Mouse (Mus musculus): Measurements from ENCODE around the gene Prss12. TPM values are rescaled to one million over a fixed set of nuclear protein-coding genes. Genes with fewer than 3 reads are reported as not detected.

The Prss12 gene
- polyA plus RNA-seq (2016; fragmentation: Nextera tagmentation; extraction: Ambion mirVana), result 1.5 and 1.6 TPM in 2 replicates

DNA sequence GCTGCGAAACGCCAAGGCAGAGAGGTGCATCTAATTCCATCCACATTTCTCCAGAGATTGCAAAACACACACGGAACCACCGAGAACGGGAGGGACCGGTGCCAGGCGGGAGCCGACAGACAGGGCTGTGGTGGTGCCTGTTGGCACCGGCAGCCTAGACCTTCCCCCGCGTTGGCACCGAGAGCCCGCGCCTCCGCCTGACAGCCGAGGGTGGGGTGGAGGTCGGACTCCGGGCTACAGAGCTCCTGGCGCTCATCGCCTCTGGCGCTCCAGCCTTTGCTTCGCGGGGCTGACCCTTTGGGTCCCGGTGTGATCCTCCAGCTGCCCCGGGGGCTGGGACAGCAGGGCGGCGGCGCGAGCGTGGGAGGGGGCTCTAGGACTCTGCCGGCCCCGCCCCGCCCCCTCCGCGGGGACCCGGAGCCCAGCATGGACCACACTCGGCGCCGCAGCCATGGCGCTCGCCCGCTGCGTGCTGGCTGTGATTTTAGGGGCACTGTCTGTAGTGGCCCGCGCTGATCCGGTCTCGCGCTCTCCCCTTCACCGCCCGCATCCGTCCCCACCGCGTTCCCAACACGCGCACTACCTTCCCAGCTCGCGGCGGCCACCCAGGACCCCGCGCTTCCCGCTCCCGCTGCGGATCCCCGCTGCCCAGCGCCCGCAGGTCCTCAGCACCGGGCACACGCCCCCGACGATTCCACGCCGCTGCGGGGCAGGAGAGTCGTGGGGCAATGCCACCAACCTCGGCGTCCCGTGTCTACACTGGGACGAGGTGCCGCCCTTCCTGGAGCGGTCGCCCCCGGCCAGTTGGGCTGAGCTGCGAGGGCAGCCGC, at the start of gene Prss12:
Prss12 (plus strand) TSS at position 206 of the 830 bp plus-strand sequence.
- under 1% methylated on average over 69 of the region's 84 CpGs for WGBS
- H3K4me1 ChIP-seq (replicated peaks), result peaks cover 11% of the 10 kb centered on the region
- H3K9me3 ChIP-seq (replicated peaks), result no peaks in the 10 kb centered on the region
- peak within 1 kb of the TSS; percentile 75 for H3K9ac ChIP-seq
- H3K27me3 ChIP-seq (replicated peaks), result peaks cover 28% of the 10 kb centered on the region
- H3K36me3 ChIP-seq, result no peaks in the 10 kb centered on the region
- no peak within 1 kb of the TSS for H3K27ac ChIP-seq (ENCODE audit: poor library complexity, severe bottlenecking)
- ATAC-seq (ENCODE audit: insufficient number of reproducible peaks, low FRiP score), result peak; percentile 71
- H3K4me2 ChIP-seq, result peak within 1 kb of the TSS; percentile 99
- H3K4me3 ChIP-seq, result peak within 1 kb of the TSS; percentile 71

DNA sequence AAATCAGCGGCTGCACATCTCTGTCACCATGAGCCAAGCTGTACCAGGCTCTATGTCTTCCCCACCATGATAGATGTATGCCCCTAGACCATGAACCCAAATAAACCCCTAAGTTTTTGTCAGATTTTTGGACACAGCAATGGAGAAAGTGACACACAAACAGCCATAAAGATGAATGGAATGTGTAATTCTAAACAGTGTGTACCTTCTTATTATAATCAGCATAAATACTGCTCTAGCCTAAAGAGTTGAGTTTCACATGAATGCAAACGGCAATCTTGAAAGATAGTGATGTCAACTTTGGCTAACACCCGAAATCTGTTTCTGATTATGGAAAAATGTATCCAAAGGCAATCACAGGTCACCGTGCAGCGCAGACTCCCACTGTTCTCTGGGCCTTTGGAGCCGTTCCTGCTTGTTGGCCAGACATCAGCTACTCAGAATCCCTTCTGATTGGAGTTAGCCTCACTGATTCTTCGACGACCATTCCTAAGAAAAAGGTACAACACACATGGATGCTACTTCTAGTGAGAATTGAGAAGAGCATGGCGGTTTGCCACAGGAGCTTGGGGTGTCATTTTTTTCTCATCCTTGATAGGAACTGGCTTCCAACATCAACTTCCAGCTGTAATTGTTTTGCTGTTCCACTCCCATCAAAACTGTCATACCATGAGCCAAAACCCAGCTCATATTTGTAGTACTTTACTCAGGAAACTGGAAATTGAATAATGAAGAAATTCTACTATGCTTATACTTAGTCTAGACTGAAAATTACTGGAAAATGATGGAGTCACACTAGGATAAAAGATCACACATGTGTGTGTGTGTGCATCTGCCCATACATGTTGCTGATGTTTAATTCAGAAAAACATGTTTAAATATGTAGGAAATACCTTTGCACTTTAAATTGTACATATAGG, 48.9 kb upstream of the Prss12 start:
- 0 out of 2 replicates have a peak, but pooled peaks cover 4% of the 10 kb centered on the region for H3K27me3 ChIP-seq (replicated peaks)
- 67% methylated on average over 9 of the region's 9 CpGs for WGBS
- H3K9me3 ChIP-seq (replicated peaks), result no peaks in the 10 kb centered on the region
- H3K9ac ChIP-seq, result no peak overlapping the region
- no peak for ATAC-seq (ENCODE audit: insufficient number of reproducible peaks, low FRiP score)
- H3K4me1 ChIP-seq (replicated peaks), result no peaks in the 10 kb centered on the region
- no peak overlapping the region for H3K27ac ChIP-seq (ENCODE audit: poor library complexity, severe bottlenecking)
- no peaks in the 10 kb centered on the region for H3K36me3 ChIP-seq
- H3K4me3 ChIP-seq, result no peak overlapping the region
- no peak overlapping the region for H3K4me2 ChIP-seq

DNA sequence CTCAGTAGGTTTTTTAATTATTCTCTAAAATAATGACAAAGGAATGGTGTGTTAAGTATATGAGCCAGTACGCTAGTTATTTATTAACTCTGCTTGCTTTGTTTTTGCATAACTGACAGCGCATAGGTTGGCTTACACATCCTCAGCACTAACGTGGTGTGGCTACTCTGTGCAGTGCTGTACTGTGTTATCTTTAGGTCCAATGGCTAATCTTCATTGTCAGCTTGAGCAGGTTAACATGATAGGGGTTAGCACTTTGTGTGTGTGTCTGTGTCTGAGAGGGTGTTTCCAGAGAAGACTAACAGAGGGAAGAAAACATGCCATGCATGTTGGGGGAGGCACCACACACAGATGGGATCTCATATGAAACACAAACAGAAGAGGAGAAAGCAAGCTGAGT, 41.8 kb upstream of the Prss12 start:
- no peak overlapping the region for H3K27ac ChIP-seq (ENCODE audit: poor library complexity, severe bottlenecking)
- no peak overlapping the region for H3K4me2 ChIP-seq
- no peaks in the 10 kb centered on the region for H3K9me3 ChIP-seq (replicated peaks)
- no peak overlapping the region for H3K4me3 ChIP-seq
- no peaks in the 10 kb centered on the region for H3K4me1 ChIP-seq (replicated peaks)
- 0 out of 2 replicates have a peak, but pooled peaks cover 4% of the 10 kb centered on the region for H3K27me3 ChIP-seq (replicated peaks)
- 63% methylated on average over 3 of the region's 3 CpGs for WGBS
- H3K9ac ChIP-seq, result no peak overlapping the region
- no peak for ATAC-seq (ENCODE audit: insufficient number of reproducible peaks, low FRiP score)
- no peaks in the 10 kb centered on the region for H3K36me3 ChIP-seq

DNA sequence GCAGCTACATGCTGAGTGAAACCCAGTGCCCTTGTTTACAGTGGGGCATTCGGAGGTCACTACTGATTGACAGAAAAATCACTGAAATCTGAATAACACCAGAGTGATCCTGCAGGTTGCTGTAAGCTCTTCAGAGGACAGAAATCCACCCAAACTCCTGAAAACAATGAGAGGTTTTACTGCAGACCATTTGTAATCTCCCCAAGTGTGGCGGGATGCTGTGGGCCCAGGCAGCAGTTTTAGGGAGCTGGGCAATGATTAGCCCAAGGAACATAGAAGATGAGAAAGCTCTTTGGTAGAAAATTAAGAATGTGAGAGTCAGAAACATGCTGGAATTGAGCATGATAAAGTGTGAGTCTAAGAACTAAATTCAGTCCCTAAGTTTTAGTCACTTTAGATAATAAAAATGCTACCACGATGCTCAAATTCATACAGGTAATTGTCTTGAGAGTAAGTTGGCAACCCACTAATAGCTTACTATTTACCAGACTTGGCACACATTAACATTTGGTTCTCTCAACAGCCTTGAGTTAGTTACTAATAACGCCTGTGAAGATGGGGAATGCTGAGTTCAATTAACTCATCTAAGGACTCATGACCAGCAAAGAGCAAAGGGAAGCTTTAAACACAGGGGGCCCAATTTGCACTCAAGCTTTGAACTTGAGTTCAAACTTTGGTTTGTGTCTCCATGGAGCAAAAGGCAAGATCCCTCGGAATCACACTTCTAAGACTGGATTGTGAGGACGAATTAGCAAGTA, 34.7 kb upstream of the Prss12 start:
- Histone ChIP-seq H3K9ac (no peak overlapping the region), H3K4me1 (replicated peaks) (no peaks in the 10 kb centered on the region), H3K4me2 (no peak overlapping the region), H3K9me3 (replicated peaks) (no peaks in the 10 kb centered on the region), H3K36me3 (no peaks in the 10 kb centered on the region), H3K4me3 (no peak overlapping the region), H3K27ac (ENCODE audit: poor library complexity, severe bottlenecking) (no peak overlapping the region), H3K27me3 (replicated peaks) (no peaks in the 10 kb centered on the region)
- ATAC-seq (ENCODE audit: insufficient number of reproducible peaks, low FRiP score), result no peak
- WGBS, result 67% methylated on average over 6 of the region's 6 CpGs

DNA sequence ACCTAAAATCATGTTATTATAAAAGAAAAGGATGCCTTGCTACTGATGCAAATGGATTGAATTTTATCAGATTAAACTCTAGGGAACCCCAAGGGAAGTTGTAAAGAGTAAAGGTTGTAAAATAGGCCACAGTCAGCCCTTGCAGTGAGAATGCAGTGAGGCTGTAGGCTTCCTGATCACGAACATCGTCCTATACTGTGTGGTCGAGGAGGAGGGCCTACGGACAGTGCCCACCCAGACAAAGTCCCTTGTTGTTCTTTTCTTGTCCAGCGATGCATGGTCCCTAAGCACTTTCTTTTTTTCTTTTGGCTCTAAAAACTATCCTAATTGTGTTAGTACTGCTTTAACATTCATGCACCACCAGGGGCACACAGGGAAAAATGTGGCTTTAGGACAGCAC, 33.5 kb upstream of the Prss12 start:
- H3K4me2 ChIP-seq, result no peak overlapping the region
- no peak overlapping the region for H3K9ac ChIP-seq
- H3K36me3 ChIP-seq, result no peaks in the 10 kb centered on the region
- no peak overlapping the region for H3K27ac ChIP-seq (ENCODE audit: poor library complexity, severe bottlenecking)
- H3K9me3 ChIP-seq (replicated peaks), result no peaks in the 10 kb centered on the region
- no peak for ATAC-seq (ENCODE audit: insufficient number of reproducible peaks, low FRiP score)
- H3K4me3 ChIP-seq, result no peak overlapping the region
- H3K4me1 ChIP-seq (replicated peaks), result no peaks in the 10 kb centered on the region
- 80% methylated on average over 5 of the region's 5 CpGs for WGBS
- no peaks in the 10 kb centered on the region for H3K27me3 ChIP-seq (replicated peaks)

DNA sequence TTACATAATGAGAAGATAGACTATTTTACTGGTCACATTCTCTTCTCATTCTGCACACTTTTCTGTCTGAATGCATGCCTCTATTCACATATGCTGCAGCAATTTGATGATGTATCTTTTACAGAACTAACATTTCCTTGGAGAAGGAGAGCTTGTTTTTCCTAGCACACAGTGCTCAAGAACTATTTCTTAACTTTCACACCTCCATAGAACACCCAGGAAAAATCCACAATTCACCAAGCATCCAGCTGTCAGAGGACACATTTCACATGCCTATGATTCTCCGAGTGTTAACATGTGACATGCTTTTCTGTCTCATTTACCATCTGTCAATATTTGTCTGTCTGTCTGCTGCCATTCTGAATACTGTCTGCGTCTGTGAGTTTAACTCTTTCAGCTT, 21.1 kb upstream of the Prss12 start:
- 62% methylated on average over 2 of the region's 2 CpGs for WGBS
- no peaks in the 10 kb centered on the region for H3K4me1 ChIP-seq (replicated peaks)
- no peak overlapping the region for H3K9ac ChIP-seq
- H3K27ac ChIP-seq (ENCODE audit: poor library complexity, severe bottlenecking), result no peak overlapping the region
- peaks cover 4% of the 10 kb centered on the region for H3K9me3 ChIP-seq (replicated peaks)
- no peaks in the 10 kb centered on the region for H3K27me3 ChIP-seq (replicated peaks)
- no peak overlapping the region for H3K4me3 ChIP-seq
- no peaks in the 10 kb centered on the region for H3K36me3 ChIP-seq
- no peak overlapping the region for H3K4me2 ChIP-seq
- no peak for ATAC-seq (ENCODE audit: insufficient number of reproducible peaks, low FRiP score)

DNA sequence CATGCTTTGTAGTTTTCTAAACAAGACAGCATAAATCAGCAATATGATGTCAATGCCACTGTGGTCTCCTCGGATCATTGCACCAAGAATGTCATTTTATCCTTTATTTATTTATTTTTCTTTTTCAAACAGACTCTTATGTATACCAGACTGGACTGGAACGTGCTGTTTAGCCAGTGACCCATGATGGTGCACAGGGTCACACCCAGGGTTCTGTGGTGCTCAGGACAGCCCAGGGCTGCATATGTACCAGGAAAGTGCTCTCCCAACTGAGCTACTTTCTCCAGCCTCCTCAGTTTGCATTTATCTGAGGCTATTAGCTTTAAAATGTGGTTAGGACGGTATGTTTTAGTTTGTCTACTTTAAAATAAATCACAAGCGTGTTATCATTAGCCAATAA, 18.7 kb upstream of the Prss12 start:
- ATAC-seq (ENCODE audit: insufficient number of reproducible peaks, low FRiP score), result no peak
- Histone ChIP-seq H3K27me3 (replicated peaks) (no peaks in the 10 kb centered on the region), H3K4me3 (no peak overlapping the region), H3K4me2 (no peak overlapping the region), H3K4me1 (replicated peaks) (no peaks in the 10 kb centered on the region), H3K9me3 (replicated peaks) (peaks cover 4% of the 10 kb centered on the region), H3K27ac (ENCODE audit: poor library complexity, severe bottlenecking) (no peak overlapping the region), H3K9ac (no peak overlapping the region), H3K36me3 (no peaks in the 10 kb centered on the region)
- 66% methylated on average over 4 of the region's 4 CpGs for WGBS

DNA sequence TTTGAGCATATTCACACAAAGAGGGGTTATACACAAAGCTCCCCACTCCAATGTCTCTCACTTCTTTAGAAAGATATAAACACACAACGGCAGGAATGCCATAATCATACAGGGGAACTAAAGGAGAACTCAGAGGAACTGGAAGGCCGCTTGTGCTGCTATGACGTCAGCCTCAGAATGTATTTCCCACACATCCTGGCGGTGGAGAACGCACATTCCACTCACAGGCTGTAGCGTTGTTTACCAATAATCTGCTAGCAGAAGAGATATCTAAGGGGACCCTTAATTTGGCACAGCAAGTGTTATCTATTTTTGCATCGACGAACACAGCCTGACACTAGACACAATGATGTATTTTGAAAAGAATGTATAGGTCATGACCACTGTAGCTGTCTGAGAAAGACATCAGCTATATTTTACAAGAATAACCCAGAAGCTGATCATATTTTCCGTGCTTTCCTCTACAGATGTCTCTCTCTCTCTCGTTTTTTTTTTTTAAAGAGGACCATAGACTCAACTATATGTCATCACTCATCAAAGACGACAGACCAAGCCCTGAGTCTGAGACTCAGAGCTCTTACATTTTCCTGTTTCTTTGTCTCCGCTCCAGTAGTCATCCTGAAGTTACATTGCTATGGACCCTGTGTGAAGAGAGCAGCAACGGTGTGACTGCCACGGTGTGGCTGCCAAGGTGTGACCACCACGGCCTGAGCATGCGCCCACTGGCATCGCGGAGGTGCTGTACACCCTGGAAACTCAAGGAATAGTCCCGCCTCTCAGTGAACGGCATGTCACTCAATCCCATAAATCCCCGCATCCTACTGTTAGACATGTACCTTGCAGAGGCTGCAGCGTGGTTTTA, 16.9 kb upstream of the Prss12 start:
- Histone ChIP-seq H3K36me3 (no peaks in the 10 kb centered on the region), H3K27me3 (replicated peaks) (no peaks in the 10 kb centered on the region), H3K9me3 (replicated peaks) (no peaks in the 10 kb centered on the region), H3K9ac (no peak overlapping the region), H3K4me2 (no peak overlapping the region), H3K4me3 (no peak overlapping the region), H3K4me1 (replicated peaks) (no peaks in the 10 kb centered on the region), H3K27ac (ENCODE audit: poor library complexity, severe bottlenecking) (no peak overlapping the region)
- no peak for ATAC-seq (ENCODE audit: insufficient number of reproducible peaks, low FRiP score)
- WGBS, result 68% methylated on average over 22 of the region's 22 CpGs

DNA sequence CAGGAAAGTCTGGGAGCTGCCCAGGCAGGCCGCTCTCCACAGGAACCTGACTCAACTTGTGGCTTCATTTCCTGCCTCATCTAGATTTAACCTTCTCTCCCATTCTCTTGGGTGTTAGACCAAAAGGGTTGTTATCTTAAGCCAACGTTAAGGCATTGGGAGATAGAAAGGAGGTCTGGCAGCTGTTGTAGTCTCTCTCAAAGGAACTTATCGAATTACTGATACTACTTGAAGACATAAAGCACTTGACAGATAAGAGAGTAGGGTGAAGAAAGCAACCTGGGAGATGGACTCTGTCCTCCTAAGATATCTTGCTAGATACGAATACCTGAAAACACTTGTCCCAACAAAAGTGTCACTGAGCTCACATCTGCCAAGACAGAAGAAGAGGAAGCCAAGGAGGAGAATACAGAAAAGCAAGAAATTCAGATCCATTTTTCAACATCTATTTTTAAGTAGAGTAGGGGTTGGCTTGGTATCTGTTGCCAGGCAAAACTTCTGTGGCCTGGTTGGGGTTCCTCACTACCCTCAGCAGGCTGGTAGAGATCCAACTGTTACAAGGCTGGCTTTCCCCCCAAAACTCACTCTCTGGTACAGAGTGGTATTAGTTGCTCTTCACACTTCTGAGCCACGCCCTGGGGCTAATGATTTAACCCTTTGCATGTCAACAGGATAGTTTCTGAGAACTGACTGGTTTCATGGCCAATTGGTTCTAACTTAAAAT, 14.6 kb upstream of the Prss12 start:
- no peak overlapping the region for H3K9ac ChIP-seq
- H3K4me3 ChIP-seq, result no peak overlapping the region
- no peak for ATAC-seq (ENCODE audit: insufficient number of reproducible peaks, low FRiP score)
- WGBS, result 23% methylated on average over 5 of the region's 5 CpGs
- H3K27me3 ChIP-seq (replicated peaks), result no peaks in the 10 kb centered on the region
- H3K9me3 ChIP-seq (replicated peaks), result no peaks in the 10 kb centered on the region
- H3K4me1 ChIP-seq (replicated peaks), result no peaks in the 10 kb centered on the region
- no peak overlapping the region for H3K27ac ChIP-seq (ENCODE audit: poor library complexity, severe bottlenecking)
- H3K4me2 ChIP-seq, result no peak overlapping the region
- H3K36me3 ChIP-seq, result no peaks in the 10 kb centered on the region

DNA sequence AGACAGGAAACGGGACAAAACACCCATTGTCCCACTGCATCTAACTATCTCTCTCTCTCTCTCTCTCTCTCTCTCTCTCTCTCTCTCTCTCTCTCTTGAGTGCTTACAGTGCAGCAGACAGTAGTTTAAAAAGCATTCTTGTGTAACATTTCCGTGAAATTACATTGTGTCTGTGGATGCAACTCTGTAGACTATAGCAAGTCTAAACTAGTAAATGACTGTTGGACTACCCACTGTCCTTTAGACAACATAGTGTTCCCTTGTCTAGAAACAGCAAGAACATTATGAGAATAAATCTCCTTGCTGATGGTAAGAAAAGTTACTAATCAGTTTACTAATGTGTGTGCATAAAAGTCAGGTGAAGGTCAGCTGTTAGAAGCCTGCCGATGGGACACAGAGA, 13.4 kb upstream of the Prss12 start:
- Histone ChIP-seq H3K27ac (ENCODE audit: poor library complexity, severe bottlenecking) (no peak overlapping the region), H3K9ac (no peak overlapping the region), H3K9me3 (replicated peaks) (no peaks in the 10 kb centered on the region), H3K4me3 (no peak overlapping the region), H3K4me2 (no peak overlapping the region), H3K4me1 (replicated peaks) (no peaks in the 10 kb centered on the region), H3K27me3 (replicated peaks) (no peaks in the 10 kb centered on the region), H3K36me3 (no peaks in the 10 kb centered on the region)
- 66% methylated on average over 3 of the region's 3 CpGs for WGBS
- ATAC-seq (ENCODE audit: insufficient number of reproducible peaks, low FRiP score), result no peak

Measured in heart, embryonic 12.5 days (tissue).